Mouse (Mus musculus): ENCODE results near the gene Selenof. TPM values are rescaled to one million over a fixed set of nuclear protein-coding genes. Genes with fewer than 3 reads are reported as not detected.

Gene Selenof
- polyA plus RNA-seq, 1 experiment from 2014 or later: 370 TPM

GRCm38 (mm10) chr3:144583789-144584188 is 13.7 kb downstream of the Selenof start:
- peaks cover 12% of the 10 kb centered on the region for H3K4me1 ChIP-seq (replicated peaks; ENCODE audit: control insufficient read depth, insufficient read depth, low read length)
- DNase-seq (ENCODE audit: low spot score) (no peak), ATAC-seq (replicated peaks; ENCODE audit: low FRiP score) (peak; percentile 40; the same call in 1 of the 2 replicates)
- H3K9me3 ChIP-seq (ENCODE audit: control insufficient read depth, low read length): no peaks in the 10 kb centered on the region
- H3K4me3 ChIP-seq (ENCODE audit: low read depth, low read length): no peak overlapping the region
- no peaks in the 10 kb centered on the region for H3K27me3 ChIP-seq (replicated peaks; ENCODE audit: control insufficient read depth, insufficient read depth, low read length)
- H3K36me3 ChIP-seq (ENCODE audit: control insufficient read depth, insufficient read depth, low read length): peaks cover 23% of the 10 kb centered on the region
- peak overlapping the region; percentile 16; the same call in 1 of the 2 replicates for H3K4me2 ChIP-seq
- 73% methylated on average over 5 of the region's 5 CpGs for WGBS
- no peak overlapping the region; the same call in 1 of the 2 replicates for H3K27ac ChIP-seq (ENCODE audit: low read depth, low read length)
- H3K9ac ChIP-seq (ENCODE audit: low read depth, low read length): no peak overlapping the region

- no peak overlapping the region for H3K9ac ChIP-seq (ENCODE audit: low read depth, low read length)
- H3K36me3 ChIP-seq (ENCODE audit: control insufficient read depth, insufficient read depth, low read length): peaks cover 26% of the 10 kb centered on the region
- WGBS: 81% methylated on average over 6 of the region's 6 CpGs
- no peak overlapping the region for H3K4me2 ChIP-seq
- H3K9me3 ChIP-seq (ENCODE audit: control insufficient read depth, low read length): no peaks in the 10 kb centered on the region
- no peak overlapping the region for H3K4me3 ChIP-seq (ENCODE audit: low read depth, low read length)
- peaks cover 12% of the 10 kb centered on the region for H3K4me1 ChIP-seq (replicated peaks; ENCODE audit: control insufficient read depth, insufficient read depth, low read length)
- ATAC-seq (replicated peaks; ENCODE audit: low FRiP score) (no peak), DNase-seq (ENCODE audit: low spot score) (no peak)
- no peak overlapping the region for H3K27ac ChIP-seq (ENCODE audit: low read depth, low read length)
- no peaks in the 10 kb centered on the region for H3K27me3 ChIP-seq (replicated peaks; ENCODE audit: control insufficient read depth, insufficient read depth, low read length)
Measured at GRCm38 (mm10) chr3:144584789-144585553, 14.9 kb downstream of the Selenof start.

- Histone ChIP-seq H3K9me3 (ENCODE audit: control insufficient read depth, low read length) (no peaks in the 10 kb centered on the region), H3K27ac (ENCODE audit: low read depth, low read length) (no peak overlapping the region), H3K36me3 (ENCODE audit: control insufficient read depth, insufficient read depth, low read length) (peaks cover 30% of the 10 kb centered on the region), H3K4me2 (no peak overlapping the region), H3K4me1 (replicated peaks; ENCODE audit: control insufficient read depth, insufficient read depth, low read length) (peaks cover 7% of the 10 kb centered on the region), H3K4me3 (ENCODE audit: low read depth, low read length) (no peak overlapping the region), H3K27me3 (replicated peaks; ENCODE audit: control insufficient read depth, insufficient read depth, low read length) (no peaks in the 10 kb centered on the region), H3K9ac (ENCODE audit: low read depth, low read length) (no peak overlapping the region)
- DNase-seq (ENCODE audit: low spot score): no peak
- no peak for ATAC-seq (replicated peaks; ENCODE audit: low FRiP score)
- WGBS: 91% methylated on average over 7 of the region's 7 CpGs
Measured at GRCm38 (mm10) chr3:144586731-144587130, 16.6 kb downstream of the Selenof start.

- Histone ChIP-seq H3K9ac (ENCODE audit: low read depth, low read length) (no peak overlapping the region), H3K27ac (ENCODE audit: low read depth, low read length) (no peak overlapping the region), H3K4me1 (replicated peaks; ENCODE audit: control insufficient read depth, insufficient read depth, low read length) (0 out of 2 replicates have a peak, but pooled peaks cover 5% of the 10 kb centered on the region), H3K36me3 (ENCODE audit: control insufficient read depth, insufficient read depth, low read length) (peaks cover 23% of the 10 kb centered on the region), H3K4me2 (no peak overlapping the region), H3K4me3 (ENCODE audit: low read depth, low read length) (no peak overlapping the region), H3K27me3 (replicated peaks; ENCODE audit: control insufficient read depth, insufficient read depth, low read length) (no peaks in the 10 kb centered on the region), H3K9me3 (ENCODE audit: control insufficient read depth, low read length) (no peaks in the 10 kb centered on the region)
- 91% methylated on average over 8 of the region's 8 CpGs for WGBS
- no peak for DNase-seq (ENCODE audit: low spot score)
- ATAC-seq (replicated peaks; ENCODE audit: low FRiP score): no peak
Measured at GRCm38 (mm10) chr3:144589189-144589890, 19.2 kb downstream of the Selenof start.

GRCm38 (mm10) chr3:144592992-144593785 is 23.1 kb downstream of the Selenof start:
- Histone ChIP-seq H3K9ac (ENCODE audit: low read depth, low read length) (no peak overlapping the region), H3K9me3 (ENCODE audit: control insufficient read depth, low read length) (no peaks in the 10 kb centered on the region), H3K36me3 (ENCODE audit: control insufficient read depth, insufficient read depth, low read length) (peaks cover 25% of the 10 kb centered on the region), H3K4me1 (replicated peaks; ENCODE audit: control insufficient read depth, insufficient read depth, low read length) (0 out of 2 replicates have a peak, but pooled peaks cover 2% of the 10 kb centered on the region), H3K4me3 (ENCODE audit: low read depth, low read length) (no peak overlapping the region), H3K27ac (ENCODE audit: low read depth, low read length) (no peak overlapping the region), H3K4me2 (no peak overlapping the region), H3K27me3 (replicated peaks; ENCODE audit: control insufficient read depth, insufficient read depth, low read length) (no peaks in the 10 kb centered on the region)
- ATAC-seq (replicated peaks; ENCODE audit: low FRiP score) (no peak; the same call in 1 of the 2 replicates), DNase-seq (ENCODE audit: low spot score) (no peak)
- 82% methylated on average over 9 of the region's 9 CpGs for WGBS

GRCm38 (mm10) chr3:144597121-144597520 is 27.0 kb downstream of the Selenof start:
- WGBS: 88% methylated on average over 4 of the region's 4 CpGs
- H3K27ac ChIP-seq (ENCODE audit: low read depth, low read length): no peak overlapping the region
- H3K27me3 ChIP-seq (replicated peaks; ENCODE audit: control insufficient read depth, insufficient read depth, low read length): no peaks in the 10 kb centered on the region
- H3K4me1 ChIP-seq (replicated peaks; ENCODE audit: control insufficient read depth, insufficient read depth, low read length): 0 out of 2 replicates have a peak, but pooled peaks cover 2% of the 10 kb centered on the region
- no peak for ATAC-seq (replicated peaks; ENCODE audit: low FRiP score)
- H3K4me3 ChIP-seq (ENCODE audit: low read depth, low read length): no peak overlapping the region
- no peak for DNase-seq (ENCODE audit: low spot score)
- no peak overlapping the region for H3K9ac ChIP-seq (ENCODE audit: low read depth, low read length)
- H3K36me3 ChIP-seq (ENCODE audit: control insufficient read depth, insufficient read depth, low read length): peaks cover 21% of the 10 kb centered on the region
- H3K9me3 ChIP-seq (ENCODE audit: control insufficient read depth, low read length): no peaks in the 10 kb centered on the region
- H3K4me2 ChIP-seq: no peak overlapping the region

GRCm38 (mm10) chr3:144597790-144598467 is 27.8 kb downstream of the Selenof start:
- Histone ChIP-seq H3K4me1 (replicated peaks; ENCODE audit: control insufficient read depth, insufficient read depth, low read length) (no peaks in the 10 kb centered on the region), H3K27me3 (replicated peaks; ENCODE audit: control insufficient read depth, insufficient read depth, low read length) (no peaks in the 10 kb centered on the region), H3K36me3 (ENCODE audit: control insufficient read depth, insufficient read depth, low read length) (peaks cover 21% of the 10 kb centered on the region), H3K9ac (ENCODE audit: low read depth, low read length) (no peak overlapping the region), H3K27ac (ENCODE audit: low read depth, low read length) (no peak overlapping the region), H3K9me3 (ENCODE audit: control insufficient read depth, low read length) (no peaks in the 10 kb centered on the region), H3K4me2 (no peak overlapping the region), H3K4me3 (ENCODE audit: low read depth, low read length) (no peak overlapping the region)
- 91% methylated on average over 12 of the region's 12 CpGs for WGBS
- DNase-seq (ENCODE audit: low spot score) (no peak), ATAC-seq (replicated peaks; ENCODE audit: low FRiP score) (no peak)

- WGBS: 66% methylated on average over 4 of the region's 4 CpGs
- DNase-seq (ENCODE audit: low spot score) (no peak), ATAC-seq (replicated peaks; ENCODE audit: low FRiP score) (no peak)
- H3K4me2 ChIP-seq: no peak overlapping the region
- H3K9ac ChIP-seq (ENCODE audit: low read depth, low read length): no peak overlapping the region
- H3K27ac ChIP-seq (ENCODE audit: low read depth, low read length): no peak overlapping the region
- H3K27me3 ChIP-seq (replicated peaks; ENCODE audit: control insufficient read depth, insufficient read depth, low read length): no peaks in the 10 kb centered on the region
- no peaks in the 10 kb centered on the region for H3K4me1 ChIP-seq (replicated peaks; ENCODE audit: control insufficient read depth, insufficient read depth, low read length)
- H3K36me3 ChIP-seq (ENCODE audit: control insufficient read depth, insufficient read depth, low read length): peaks cover 12% of the 10 kb centered on the region
- H3K4me3 ChIP-seq (ENCODE audit: low read depth, low read length): no peak overlapping the region
- H3K9me3 ChIP-seq (ENCODE audit: control insufficient read depth, low read length): no peaks in the 10 kb centered on the region
Measured at GRCm38 (mm10) chr3:144602413-144602812, 32.3 kb downstream of the Selenof start.

All from liver, embryonic 11.5 days (tissue).